Mouse (Mus musculus) liver, adult (tissue): ENCODE data around the gene Tmem98.

Experiments
- GATA4 ChIP-seq: IDR thresholded peaks from 2 replicates; pipeline ENCODE4 v1.6.1; 2014; ENCODE audit warnings: mild to moderate bottlenecking, low read length; ENCODE audit not compliant: insufficient replicate concordance

Gene Tmem98

DNA sequence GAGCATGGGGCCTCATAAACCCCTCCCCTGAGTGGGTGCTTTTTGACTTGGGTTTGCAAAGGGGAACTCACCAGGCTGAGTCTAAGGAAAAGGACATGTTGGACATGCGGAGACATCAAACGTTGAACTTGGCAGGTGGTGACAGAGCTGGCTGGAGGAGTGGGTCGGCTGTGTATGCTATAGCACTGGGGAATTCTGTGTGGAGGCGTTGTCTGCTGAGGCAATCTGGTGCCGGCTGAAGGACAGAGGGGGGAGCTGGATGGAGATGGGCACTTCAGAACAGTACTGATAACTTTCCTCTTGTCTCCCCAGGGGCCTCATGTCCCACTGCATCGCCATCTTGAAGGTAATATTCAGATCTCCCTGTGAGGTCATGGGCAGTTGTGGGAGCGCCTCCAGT lies 5.4 kb downstream of the Tmem98 start:
- TF ChIP-seq GATA4 = no peak

DNA sequence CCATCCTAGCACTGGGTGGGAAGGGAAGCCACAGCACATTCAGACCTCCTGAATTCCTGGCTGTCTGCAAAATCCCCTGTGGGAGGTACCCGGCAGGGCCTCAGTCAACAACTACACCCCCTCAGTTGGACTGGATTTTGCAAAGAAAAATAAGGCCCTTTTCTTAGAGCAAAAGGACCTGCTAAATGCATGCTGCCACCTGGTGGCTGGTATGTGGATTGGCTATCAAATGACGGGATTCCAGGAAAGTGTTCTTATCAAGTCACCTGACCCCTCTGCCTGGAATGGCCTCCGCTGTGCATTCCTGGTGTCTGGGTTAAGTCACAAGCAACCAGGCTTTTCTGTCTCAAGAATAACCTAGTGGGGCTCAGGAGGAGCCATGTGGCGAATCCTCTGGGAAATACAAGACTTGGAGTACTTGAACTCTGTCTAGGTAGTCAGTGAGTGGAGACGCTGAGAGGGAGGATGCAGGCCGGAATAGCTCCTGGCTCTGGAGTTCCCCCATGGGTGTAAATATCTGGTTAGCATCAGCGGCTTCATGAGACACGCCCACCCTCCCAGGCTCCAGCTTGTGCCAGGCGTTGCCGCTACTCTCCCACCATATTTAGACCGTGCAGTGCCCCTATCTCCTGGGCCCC lies 8.2 kb downstream of the Tmem98 start:
- TF ChIP-seq GATA4 = peak; percentile 87; the same call in 1 of the 2 replicates

- TF ChIP-seq GATA4 = no peak
Observed at GRCm38 (mm10) chr11:80820085-80820484, 10.1 kb downstream of the Tmem98 start.

- TF ChIP-seq GATA4 = peak; percentile 45; the same call in 1 of the 2 replicates
Observed at GRCm38 (mm10) chr11:80821296-80821695, 11.3 kb downstream of the Tmem98 start.

DNA sequence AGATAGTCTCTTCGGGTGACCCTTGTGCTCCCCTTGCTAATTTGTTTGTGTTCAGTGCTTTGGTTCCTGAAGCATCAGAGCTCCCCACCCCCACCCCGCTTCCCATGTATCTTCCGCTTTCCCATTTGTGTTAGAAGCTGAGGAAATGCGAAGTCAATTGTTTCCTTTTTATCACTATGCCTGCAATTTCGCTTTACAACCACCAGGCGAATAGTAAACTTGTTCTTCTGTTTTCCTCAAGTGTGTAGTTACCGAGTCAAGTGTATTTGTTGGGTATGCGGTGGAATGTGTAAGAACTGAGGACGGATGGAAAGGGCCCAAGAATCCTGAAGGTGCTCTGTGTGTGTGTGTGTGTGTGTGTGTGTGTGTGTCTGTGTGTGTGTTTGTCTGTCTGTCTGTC lies 11.8 kb downstream of the Tmem98 start:
- TF ChIP-seq GATA4 = 0 out of 2 replicates have a peak, but pooled peaks have one; percentile 34

GRCm38 (mm10) chr11:80835395-80835794 lies 25.4 kb downstream of the Tmem98 start:
- no peak for TF ChIP-seq GATA4

DNA sequence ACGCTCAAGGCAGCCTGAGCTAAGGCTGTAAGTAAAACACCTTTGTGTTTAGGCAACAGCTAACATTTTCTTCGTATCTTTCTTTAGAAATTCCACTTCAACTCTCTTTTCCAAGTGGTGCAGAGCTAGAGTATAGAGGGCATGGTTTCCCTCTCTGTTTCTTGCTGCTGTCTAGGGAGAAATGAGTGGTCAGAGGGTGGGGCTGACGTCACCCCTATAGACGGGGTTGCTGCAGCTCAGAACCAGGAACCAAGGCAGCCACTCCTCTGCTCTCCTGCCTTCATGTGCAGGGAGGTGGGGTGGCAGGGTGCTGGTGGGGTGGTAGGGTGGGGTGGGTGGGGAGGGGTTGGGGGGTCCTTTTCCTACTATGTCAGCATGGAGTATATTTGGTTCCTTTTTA lies 25.9 kb downstream of the Tmem98 start:
- no peak for TF ChIP-seq GATA4

- TF ChIP-seq GATA4 = no peak
Observed at GRCm38 (mm10) chr11:80838724-80839123, 28.7 kb downstream of the Tmem98 start.

DNA sequence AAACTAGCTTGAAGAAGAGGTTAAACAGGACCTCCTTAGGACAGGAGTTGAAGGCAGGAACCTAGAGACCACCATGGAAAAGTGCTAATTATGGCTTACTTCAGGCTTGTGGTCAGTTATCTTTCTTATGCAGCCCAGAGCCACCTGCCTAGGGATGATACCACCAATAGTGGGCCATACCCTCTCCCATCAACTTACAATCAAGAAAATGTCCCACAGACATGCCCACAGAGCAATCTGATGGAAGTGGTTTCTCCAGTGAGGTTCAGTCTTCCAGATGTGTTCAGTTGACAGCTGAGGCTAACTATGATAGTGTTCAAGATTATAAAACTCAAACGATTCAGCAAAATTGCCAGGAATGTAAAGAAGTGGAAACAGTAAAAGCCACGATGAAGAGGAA lies 33.5 kb downstream of the Tmem98 start:
- no peak for TF ChIP-seq GATA4

- TF ChIP-seq GATA4 = no peak
Observed at GRCm38 (mm10) chr11:80845486-80845885, 35.5 kb downstream of the Tmem98 start.

DNA sequence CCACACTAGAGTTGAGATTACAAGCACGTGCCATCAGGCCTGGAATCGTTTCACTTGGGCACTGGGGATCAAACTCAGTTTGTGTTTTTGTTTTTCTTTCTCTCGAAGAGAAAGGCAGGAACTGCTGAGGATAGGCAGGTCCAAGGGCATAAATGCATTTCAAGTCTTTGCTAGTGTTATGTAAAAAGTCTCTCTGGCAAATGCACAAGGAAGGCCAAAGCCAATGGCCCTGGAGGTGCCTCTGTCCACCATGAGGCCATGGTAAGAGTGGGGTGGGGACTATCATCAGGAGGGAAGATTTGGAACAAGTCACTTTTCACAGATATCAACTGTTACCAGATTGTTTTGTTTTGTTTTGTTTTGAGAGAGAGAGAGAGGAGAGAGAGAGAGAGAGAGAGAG lies 36.1 kb downstream of the Tmem98 start:
- TF ChIP-seq GATA4 = no peak

DNA sequence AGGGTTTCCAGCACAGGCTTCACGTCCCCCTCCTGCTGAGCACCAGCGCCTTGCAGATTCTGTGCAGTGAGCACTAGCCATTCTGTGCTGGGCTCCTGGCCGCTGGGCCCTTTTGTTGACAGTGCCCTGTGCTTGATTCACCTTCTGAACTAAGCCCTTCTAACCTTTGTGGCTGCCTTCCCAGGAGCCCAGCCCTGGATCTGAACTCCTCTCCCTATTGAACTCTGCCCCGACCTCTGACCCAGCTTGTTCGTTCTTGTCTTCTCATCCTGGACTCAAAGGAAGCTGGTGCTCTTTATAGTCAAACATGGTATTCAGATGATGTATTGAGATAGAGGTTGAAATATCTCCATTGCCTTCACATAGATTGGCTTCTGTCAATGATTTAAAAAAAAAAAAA lies 38.2 kb downstream of the Tmem98 start:
- TF ChIP-seq GATA4 = no peak

DNA sequence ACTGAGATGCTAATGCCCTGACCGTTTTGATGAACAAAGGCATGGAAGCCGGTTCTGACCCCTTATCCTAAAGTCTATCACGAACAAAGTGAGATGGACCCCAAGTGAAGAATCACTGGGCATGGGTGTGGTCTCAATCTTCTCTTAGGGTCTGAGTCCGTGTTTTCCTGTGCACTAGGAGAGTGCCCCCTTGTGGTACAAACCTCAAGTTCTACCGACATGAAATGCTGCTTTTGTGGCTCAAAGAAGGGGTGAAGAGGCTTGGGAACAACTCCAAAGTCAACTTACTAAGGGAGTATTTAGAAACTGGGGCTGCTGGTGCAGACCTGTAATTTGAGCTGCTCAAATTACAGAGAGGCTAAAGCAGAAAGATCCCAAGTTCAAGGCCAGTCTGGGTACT lies 41.9 kb downstream of the Tmem98 start:
- TF ChIP-seq GATA4 = no peak

DNA sequence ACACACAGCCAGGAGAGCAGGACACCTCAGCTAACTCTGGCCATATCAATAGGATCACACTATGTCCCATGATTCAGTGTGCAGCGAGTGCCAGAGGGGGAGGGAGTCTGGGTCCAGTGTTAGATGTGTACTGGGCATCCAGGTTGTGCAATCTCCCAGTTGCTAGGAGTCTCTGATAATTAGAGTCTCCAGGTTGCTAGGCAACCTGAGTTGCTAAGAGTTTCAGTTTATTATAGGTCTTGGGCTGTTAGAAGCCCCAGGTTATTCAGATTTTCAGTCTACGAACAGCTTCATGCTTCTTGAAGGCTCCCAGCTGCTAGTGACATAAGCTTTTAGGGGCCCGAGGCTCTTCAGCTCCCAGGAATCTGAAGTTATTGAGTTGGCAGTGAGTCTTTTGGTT lies 43.0 kb downstream of the Tmem98 start:
- no peak for TF ChIP-seq GATA4

- TF ChIP-seq GATA4 = no peak
Observed at GRCm38 (mm10) chr11:80854430-80854829, 44.5 kb downstream of the Tmem98 start.

GRCm38 (mm10) chr11:80854908-80855307 lies 44.9 kb downstream of the Tmem98 start:
- no peak for TF ChIP-seq GATA4

GRCm38 (mm10) chr11:80856827-80857226 lies 46.9 kb downstream of the Tmem98 start:
- no peak for TF ChIP-seq GATA4
